Mouse (Mus musculus) brain, embryonic 18.5 days (tissue): ENCODE results near the gene Ppp1r13b.
A peak's percentile ranks its signal among the peaks of the same experiment; 100 is the strongest.

Experiments
- DNase-seq: peaks from one replicate; pipeline ENCODE4 v3.0.0-alpha.2; 2012; ENCODE audit warnings: low read depth, low spot score

The Ppp1r13b gene

DNA sequence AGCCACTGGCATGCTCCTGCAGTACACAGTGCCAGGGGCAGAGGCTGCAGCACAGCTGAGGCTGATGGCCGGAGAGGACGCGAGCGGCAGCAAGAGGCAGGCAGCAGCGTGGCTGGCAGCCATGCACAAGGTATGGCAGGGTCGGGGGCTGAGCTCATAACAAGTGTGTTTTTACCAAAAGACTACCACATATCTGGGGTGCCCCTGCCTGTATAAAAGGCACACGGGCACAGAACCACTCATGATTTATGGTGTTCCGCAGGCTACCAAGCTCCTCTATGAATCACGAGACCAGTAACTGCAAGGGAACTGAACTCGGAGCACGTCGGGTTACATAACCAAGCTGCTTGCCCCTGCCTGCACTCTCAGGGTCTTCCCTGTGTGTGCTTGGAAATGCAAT is 80.4 kb downstream of the Ppp1r13b start:
- DNase-seq, result no peak

DNA sequence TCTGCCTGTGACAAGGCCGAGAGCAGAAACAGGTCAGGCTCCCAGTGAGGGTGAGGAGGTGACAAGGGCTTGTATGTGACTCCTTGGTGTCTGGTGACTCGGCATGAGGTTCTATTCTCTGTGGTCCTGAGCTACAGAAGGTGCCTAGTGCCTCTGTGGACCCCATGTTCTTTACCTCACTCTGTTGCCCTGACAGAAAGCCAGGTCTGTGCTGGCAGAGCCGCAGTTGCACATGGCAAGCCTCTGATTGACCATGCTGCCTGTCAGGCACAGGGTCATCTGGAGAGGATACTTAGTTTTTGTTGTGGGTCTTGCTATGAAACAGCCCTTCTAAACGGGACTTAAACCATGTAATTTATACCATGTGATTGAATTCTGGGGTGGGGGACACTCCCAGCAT is 86.0 kb downstream of the Ppp1r13b start:
- no peak for DNase-seq

DNA sequence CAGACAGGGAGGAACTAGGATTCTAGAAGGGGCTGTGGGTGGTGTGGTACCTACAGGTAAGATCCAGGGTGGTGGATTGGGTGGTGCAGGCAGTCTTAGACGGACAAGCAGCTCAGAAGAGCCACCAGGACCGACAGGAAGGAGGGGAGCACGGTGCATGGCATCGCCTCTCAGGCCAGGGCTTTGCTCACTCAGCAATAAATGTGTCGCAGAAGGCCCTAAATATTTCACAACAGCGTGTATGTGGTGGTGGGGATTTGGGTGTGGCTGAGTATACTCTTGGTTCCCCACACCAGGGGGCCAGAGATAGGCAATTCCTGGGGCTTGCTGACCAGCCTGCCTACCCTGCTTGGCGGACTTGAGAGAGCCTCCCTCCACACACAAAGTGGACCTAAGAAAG is 87.2 kb downstream of the Ppp1r13b start:
- DNase-seq, result no peak

DNA sequence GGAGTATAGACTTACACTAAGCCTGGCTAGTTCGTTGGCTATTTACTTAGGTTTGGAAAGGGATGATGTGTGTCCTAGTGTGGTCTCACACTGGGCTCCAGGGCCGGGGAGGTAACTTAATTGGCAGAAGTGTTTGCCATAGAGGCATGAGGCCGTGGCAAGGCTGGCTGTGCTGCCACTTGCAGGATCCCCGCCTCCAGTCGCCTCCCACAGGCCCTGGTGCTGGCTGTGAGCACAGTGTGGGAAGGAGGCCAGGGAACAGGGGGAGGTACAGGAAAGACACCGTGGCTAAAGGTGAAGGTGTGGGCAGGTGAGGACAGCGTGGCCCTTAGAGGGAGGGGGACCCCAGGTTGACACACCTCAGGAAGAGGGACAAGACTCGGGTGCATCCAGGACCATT is 88.0 kb downstream of the Ppp1r13b start:
- DNase-seq, result no peak

DNA sequence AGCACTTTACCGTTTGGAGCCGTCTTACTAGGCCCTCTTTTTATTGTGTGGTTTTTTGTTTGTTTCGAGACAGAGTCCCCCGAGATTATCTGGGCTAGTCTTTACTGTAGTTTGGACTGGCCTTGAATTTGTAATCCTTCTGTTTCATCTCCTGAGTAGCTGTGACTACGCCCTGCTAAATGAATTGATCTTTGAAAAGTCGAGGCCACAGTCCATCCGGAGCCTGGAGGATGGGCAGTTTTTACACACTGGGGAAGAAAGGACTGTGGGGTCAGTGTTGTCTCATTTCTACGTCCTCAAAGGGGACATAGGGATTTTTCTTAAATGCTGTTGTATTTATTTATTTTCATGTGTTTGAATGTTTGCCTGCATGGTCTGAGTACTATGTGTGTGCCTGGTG is 89.9 kb downstream of the Ppp1r13b start:
- DNase-seq, result no peak

DNA sequence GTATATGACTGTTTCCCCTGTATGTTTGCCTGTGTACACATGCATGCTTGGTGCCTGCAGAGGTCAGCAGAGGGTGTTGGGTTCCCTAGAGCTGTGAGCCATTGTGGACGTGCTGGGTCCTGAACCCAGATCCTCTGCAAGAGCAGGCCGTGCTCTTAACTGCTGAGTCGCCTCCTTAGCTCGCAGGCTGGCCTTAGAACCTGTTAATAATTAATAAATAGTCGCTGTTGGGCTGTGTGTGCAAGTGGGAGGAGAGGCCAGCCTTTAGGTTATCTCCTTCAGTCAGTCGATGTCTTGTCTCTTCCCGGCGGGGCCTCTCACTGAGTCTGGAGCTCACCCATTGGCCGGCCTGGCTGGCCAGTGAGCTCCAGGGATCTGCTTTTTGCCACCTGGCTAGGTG is 90.9 kb downstream of the Ppp1r13b start:
- DNase-seq, result no peak

DNA sequence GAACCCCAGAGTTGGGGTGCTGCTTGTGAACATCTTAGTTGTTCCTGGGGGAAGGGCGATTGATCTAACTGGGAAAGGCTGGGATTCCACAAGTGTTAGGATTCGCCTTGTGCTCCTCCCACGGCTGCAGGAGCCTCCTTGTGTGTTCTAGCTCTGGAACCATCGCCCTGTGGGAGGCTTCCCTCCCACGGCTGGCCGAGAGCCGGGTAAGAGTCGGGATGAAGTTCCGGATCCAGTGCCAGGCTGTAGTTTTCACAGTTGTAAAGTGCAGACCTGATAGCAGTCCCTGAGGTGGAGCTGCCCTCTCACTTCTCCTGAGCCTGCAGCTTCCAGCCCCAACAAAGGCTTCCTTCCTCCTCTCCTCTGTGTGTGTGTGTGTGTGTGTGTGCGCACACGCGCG is 91.4 kb downstream of the Ppp1r13b start:
- no peak for DNase-seq

DNA sequence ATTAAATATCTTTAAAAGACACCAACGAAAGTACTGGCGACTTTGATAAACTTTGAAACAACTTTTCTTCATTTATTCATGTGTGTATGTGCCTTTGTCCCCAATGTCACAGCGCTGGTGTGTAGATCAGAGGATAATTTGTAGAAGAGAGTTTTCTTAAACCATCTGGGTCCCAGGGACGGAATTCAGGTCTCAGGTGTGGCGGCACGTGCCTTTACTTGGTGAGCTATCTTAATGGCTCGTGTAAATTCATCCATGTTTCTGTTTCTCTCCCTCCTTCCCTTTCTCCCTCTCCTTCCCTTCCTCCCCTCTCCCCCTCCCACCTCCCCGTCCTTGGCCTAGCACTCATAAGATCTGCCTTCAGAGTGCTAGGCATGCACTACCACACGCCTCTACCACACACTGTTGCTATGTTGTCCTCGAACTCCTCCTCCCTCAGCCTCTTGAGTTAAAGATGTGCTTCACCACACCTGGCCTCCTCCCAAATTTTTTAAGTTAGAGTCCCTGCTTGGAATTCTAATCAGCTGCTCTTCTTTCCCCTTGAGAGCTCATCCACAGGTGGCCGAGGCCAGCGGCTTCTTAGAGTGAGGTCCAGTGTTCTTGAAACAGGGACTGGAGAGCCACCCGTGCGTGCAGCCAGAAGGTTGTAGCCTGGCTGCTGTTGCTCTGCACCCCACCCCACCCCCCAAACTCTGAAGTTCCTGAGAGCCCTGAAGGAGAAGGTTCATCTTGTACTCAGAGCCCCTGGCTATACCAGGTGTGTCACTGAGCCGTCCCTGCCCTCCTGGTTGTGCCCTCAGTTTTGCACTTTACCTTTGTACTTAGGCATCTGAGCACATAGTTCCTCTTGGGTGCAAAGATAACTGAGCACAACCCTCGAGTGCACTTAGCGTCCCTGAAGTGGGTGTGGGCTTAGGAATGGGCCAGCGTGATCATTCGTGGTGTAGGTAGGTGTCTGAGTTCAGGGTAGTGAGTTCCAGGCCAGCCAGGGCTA is 92.8 kb downstream of the Ppp1r13b start:
- DNase-seq, result no peak

DNA sequence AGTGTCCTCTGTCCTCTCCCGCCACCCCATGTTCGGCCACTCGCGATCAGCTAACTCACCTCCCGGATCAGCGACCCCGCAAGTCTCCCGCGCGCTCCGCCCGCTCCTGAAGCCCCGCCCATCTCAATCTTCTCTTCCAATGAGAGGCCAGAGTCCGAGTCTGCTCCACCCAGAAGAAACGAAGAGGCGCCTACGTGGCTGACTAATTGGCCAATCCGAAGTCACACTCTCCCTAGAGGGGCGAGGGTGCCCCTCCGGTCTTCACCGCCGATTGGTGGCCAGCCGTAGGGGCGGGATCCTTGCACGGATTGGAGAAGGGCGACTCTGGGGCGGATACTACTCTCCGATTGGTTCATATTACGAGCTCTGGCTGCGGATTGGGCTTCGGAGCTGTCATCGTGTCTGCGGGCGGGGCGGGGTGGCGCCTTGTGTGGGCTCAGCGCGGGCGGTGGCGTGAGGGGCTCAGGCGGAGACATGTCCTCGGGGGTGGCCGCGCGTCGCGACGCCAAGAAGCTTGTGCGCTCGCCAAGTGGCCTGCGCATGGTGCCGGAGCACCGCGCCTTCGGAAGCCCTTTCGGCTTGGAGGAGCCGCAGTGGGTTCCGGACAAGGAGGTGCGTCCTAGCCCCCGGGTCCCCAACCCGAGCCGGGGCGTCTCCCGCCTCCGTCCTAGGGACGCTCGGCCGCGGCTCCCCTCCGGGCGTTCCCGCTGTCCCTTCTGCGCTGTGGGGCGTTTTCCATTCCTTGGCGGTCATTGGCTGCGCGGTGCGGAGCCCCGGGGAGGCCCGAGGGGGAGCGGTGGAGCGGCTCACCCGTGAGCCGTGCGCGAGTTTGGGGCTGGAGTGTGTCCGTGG is 93.9 kb downstream of the Ppp1r13b start, which contains the start of the genes Xrcc3 and Zfyve21:
Gene Xrcc3 (minus strand): TSS at position 108 of the 852 bp plus-strand sequence.
Gene Zfyve21 (plus strand): TSS at position 405 of the 852 bp plus-strand sequence.
- peak; percentile 99 for DNase-seq

DNA sequence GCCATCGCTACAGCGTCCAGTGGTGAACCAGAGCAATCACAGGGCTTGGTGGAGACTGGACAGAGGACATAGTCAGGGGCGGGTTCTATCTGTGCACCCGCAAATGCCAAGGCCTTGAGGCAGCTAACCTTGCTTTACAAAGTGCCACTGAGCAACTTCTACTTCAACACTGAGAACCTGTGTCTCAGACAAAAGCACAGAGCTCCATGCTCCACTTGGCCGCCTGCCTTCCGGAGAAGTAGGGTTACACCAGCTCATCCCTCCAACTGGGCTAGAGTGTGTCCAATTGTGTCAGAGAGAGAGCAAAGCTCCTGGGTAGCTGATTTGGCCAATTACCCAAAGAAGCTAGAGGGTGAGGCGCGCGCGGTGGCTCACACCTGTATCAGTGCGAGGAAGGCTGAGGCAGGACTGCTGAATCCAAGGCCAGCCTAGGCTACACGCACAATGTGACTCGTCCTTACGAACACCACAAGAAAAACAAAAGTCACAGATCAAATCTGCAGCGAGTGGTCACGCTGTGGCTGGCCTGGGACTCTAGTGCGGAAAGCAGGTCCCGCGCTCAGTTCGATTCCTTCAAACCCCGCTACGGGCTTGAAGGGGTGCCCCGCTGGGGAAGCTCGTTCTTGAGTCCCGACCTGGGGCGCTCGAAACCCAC is 94.7 kb downstream of the Ppp1r13b start:
- DNase-seq, result no peak

DNA sequence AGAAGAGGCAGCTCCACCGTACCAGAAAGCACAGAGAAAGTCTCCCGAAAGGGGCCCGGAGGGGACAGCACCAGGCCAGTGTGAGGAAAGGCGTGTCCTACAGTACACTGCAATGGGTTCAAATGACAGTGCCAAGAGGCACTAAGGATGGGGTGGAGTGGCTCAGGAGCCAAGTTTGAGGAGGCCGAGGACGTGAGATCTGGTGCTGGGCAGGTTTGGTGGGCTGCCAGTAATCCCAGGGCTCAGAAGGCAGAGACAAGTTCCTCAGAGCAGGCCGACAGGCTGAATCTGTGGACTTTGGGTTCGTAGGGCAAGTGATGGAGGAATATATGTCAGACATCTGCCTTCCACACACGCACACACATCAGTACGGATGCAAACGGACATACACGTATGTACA is 95.3 kb downstream of the Ppp1r13b start:
- no peak for DNase-seq

DNA sequence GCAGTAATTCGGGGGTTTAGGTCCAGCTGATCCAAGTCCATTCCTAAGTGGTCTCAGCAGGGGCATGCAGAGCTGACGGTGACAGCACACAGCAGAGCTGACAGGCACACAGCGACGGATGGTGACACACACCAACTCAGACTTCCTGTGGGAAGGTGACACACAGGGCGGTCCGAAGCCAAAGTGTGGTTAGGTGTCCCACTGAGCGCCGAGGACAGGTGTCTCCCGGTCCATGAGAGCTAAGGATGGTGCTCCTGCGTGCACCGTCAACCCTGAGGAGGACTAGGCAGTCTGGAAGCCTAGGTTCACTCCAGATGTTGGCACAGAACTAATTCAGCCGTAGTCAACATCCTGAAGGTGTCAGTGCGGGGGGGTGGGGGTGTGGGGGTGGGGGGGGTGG is 95.8 kb downstream of the Ppp1r13b start:
- no peak for DNase-seq

DNA sequence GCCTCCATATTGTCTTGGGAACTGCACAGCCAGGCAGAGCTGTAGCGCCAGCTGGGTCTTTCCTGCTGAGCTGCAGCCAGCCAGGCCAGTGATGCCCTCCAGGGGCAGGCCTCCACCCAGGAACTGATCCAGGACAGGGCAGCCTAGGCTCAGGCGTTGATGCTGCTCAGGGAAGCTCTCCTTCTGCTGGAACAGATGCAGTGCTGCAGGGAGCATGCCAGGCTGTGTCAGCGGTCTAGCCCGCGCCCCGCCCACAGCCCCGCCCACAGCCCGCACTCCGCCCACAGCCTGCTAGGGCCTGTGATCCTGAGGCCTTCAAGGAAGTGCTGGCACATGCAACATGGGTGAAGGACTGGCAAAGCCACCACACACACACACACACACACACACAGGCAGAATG is 98.1 kb downstream of the Ppp1r13b start:
- no peak for DNase-seq

DNA sequence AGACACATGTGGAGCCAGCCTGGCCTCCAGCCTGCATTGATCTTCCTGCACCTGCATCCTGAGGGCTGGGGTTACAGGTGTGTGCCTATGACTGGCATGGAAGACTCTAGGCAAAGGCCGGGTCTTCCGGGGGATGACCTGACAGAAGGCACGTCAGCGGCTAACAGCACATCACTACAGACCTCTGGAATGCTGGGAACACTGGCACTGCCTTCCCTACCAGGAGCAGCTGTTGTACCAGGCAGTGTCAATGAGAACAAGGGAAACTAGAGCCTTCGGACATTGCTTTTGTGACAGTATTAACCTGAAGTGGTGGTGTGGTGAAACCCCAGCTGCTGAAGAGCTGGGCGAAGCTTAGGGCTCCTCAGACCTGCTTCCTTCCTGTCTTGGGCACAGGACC is 99.1 kb downstream of the Ppp1r13b start:
- no peak for DNase-seq

DNA sequence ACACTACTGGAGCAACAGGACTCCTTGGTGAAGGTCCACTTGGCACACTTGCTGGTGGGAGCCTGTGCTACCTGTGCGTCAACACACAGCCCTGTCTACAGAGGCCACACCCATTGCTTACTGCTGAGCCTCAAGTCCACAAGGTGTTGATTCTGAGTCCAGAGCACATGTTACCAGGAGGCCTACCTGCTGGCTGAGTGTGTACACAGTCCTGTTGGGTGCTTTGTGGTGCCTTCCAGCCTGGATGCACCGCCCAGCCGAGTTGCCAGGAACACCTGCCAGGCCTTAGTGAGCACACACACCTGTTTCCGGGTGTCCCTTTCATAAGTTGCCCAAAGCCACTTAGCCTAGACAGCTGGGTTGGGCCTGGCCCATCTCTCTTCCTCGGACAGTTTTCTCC is 104.4 kb downstream of the Ppp1r13b start:
- DNase-seq, result no peak

DNA sequence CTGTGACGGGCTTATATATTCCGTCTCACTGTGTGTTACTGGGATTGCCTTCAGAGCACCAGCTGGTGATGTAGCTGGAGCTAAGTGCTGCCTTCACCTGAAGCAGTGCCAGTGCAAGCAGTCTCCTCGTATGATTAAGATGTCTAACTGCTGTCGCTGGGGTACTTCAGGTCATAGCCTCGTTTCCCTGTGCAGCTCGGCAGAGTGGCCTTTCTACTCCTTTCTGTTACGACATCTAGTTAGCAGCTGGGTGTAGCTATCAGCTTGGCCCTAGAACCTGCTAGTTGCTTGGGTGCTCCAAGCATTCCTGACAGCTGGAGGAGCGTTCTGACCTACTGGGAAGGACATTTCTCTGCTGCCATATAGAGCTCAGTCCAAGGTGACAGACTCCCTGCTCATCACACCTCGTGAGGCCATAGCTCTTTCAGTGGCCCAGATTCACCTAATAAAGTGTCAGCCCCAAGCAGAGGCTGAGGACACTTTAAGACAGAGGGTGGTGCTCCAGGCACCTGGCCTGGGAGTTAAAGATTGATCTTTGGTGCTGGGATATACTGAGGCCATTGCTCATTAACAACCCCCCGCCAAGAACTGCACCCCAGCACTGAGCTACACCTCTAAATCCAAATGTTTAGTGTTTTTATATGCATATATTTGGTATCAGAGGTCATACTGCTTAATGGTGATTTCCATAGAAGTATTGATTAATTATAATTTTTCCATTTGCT is 107.3 kb downstream of the Ppp1r13b start:
- no peak for DNase-seq

DNA sequence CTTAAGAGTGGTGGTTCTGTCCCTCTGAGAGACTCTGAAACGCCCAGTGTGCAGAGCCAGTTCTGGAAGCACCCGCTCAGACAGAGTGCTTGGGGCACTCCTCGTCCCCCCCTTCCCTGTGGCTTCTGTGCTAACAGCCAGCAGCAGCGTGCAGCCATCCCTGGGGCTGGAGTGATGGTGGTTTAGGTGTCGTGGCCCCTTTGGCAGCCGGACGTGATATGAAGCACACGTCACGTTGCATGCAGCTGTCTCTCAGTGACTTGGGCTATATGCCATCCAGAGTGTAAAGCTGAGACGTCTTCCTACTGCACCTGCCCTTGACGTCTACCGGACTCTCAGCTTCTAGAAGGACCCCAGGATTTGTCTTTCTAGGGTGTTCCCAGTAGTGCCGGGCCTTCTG is 109.4 kb downstream of the Ppp1r13b start:
- no peak for DNase-seq

DNA sequence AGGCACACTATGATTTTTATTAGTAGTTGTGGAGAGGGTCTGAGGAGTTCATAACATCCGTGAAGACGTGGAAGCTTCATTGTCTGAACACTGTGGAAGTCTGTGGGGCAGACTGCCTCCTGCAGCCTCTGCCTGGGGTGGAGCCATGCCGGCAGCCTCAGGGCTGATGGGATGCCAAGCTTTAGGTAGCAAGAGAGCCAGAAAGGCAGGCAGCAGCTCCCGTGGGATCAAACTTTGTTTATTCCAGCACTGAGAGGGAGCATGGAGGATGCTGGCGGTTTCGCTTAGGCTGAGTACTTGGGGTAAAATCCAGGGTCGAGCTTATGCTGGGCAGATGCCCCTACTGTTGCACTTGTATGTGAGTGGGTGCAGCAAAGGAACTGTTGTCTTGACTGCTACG is 110.7 kb downstream of the Ppp1r13b start:
- DNase-seq, result no peak

DNA sequence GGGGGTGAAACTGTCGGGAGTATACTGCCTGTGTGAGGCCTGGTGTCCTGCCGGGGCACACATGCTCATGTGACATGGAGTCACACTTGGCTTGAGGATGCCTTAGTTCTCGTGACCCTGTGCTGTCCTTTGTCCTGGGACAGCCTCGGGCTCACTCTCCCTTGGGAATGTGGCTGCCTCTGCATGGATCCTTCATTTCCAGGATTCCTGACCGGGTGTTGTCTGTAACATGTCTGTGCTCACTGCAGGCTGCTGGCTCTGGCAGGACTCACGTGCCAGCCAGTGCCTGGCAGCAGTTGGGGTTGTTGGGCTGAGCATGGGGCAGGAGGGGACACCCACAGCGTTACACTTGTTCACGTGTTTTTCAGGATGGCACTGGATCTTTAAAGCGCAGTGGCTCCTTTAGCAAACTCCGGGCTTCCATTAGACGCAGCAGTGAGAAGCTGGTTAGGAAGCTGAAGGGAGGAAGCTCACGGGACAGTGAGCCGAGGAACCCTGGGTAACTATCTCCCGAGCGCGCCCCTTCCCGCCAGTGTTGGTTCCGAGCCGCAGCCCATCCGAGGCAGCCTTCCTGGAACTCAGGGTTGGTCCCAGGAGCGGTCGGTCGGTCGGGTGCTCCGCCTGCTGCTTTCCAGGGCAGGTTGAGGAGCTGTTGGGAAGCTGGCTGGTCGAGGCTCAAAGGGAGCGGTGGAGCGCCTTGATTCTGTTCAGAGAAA is 112.6 kb downstream of the Ppp1r13b start:
- DNase-seq, result no peak

DNA sequence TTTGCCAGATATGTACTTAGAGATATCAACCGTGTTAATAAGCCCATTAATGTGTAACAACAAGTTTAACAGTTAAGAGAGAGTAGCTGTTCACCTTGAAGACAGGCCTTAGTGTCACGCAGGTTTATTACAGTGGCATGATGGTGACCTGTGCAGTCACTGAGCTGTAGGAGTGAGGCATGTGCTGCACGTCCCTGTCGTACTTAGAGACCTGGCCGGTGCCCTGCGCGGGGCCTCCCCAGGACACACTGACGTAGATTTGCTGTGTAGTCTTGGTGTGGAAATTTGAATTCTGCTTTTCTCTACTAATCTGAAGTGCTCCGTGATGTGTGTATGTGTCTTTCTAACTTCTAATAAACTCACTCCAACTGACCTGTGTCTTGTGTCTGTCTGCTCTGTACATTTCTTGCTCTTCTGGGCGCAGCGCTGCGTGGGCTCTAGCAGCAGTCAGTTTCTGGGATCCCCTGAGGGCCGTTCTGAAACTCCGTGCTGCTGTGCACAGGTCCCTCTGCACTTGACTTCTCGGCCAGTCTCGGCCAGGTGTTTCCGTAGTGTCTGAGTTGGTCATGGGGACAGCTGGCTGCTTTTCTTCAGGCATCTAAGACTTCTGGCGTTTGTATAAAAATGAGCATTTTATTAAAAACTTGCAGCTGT is 113.3 kb downstream of the Ppp1r13b start:
- DNase-seq, result no peak
